Mouse (Mus musculus) limb, embryonic 13.5 days (tissue): ENCODE measurements at regions not wholly inside any gene's neighbourhood (a gene's known extent, or its start where the extent isn't known, plus 50 kb on each side); places are given as distances from the start of the nearest gene placed in this dataset.
A peak's percentile ranks its signal among the peaks of the same experiment; 100 is the strongest.

Source experiments
- ATAC-seq: fragments of 200-750 bp; cut with Nextera tagmentation; 2 replicates; pipeline ENCODE4 v1.8.0; 2017; ENCODE audit warnings: low read depth, moderate number of reproducible peaks, moderate TSS enrichment; ENCODE audit not compliant: low FRiP score
- H3K27ac ChIP-seq: fragments of 300-500 bp; sonication (generic); 2 replicates; pipeline ENCODE4 v1.5.1; 2015; ENCODE audit warnings: inconsistent platforms, mild to moderate bottlenecking, moderate library complexity
- H3K27me3 ChIP-seq: fragments of 300-500 bp; sonication (generic); 2 replicates; pipeline ENCODE4 v1.6.1; 2015; ENCODE audit warnings: mild to moderate bottlenecking, inconsistent platforms
- H3K36me3 ChIP-seq: fragments of 300-500 bp; sonication (generic); 2 replicates; pipeline ENCODE4 v1.6.1; 2015; ENCODE audit warnings: inconsistent platforms, mild to moderate bottlenecking, moderate library complexity
- H3K4me1 ChIP-seq: fragments of 300-500 bp; sonication (generic); 2 replicates; pipeline ENCODE4 v1.6.1; 2015; ENCODE audit warnings: inconsistent platforms
- H3K4me2 ChIP-seq: fragments of 300-500 bp; sonication (generic); replicated peaks from 2 replicates; pipeline ENCODE4 v1.6.1; 2015; ENCODE audit warnings: inconsistent platforms, mild to moderate bottlenecking, moderate library complexity
- H3K4me3 ChIP-seq: fragments of 300-500 bp; sonication (generic); 2 replicates; pipeline ENCODE4 v1.5.1; 2015; ENCODE audit warnings: moderate library complexity, mild to moderate bottlenecking, inconsistent platforms
- H3K9ac ChIP-seq: fragments of 300-500 bp; sonication (generic); 2 replicates; pipeline ENCODE4 v1.6.1; 2015; ENCODE audit warnings: mild to moderate bottlenecking, inconsistent platforms
- H3K9me3 ChIP-seq: fragments of 300-500 bp; sonication (generic); 2 replicates; pipeline ENCODE4 v1.6.1; 2016; ENCODE audit warnings: inconsistent platforms
- WGBS: fragments of 180-500 bp; shearing (Covaris S2); methylation state at CpG from one replicate; pipeline ENCODE4 v1.1.7; 2015; 5-methylcytosine and 5-hydroxymethylcytosine counted together

- H3K9me3 ChIP-seq, result peaks cover 13% of the 10 kb centered on the region
- H3K9ac ChIP-seq, result no peak overlapping the region
- WGBS, result 86% methylated on average over 6 of the region's 6 CpGs
Measured at GRCm38 (mm10) chr1:39047316-39047715, 61.9 kb downstream of the Pdcl3 start.

GRCm38 (mm10) chr1:39057304-39057703, 71.9 kb downstream of the Pdcl3 start:
- Histone ChIP-seq H3K36me3 (no peaks in the 10 kb centered on the region), H3K27ac (no peak overlapping the region), H3K9ac (no peak overlapping the region), H3K27me3 (no peaks in the 10 kb centered on the region), H3K9me3 (no peaks in the 10 kb centered on the region), H3K4me2 (no peak overlapping the region), H3K4me3 (no peak overlapping the region), H3K4me1 (no peaks in the 10 kb centered on the region)
- no peak for ATAC-seq
- 76% methylated on average over 6 of the region's 6 CpGs for WGBS

More at GRCm38 (mm10) chr1:39047316-39047715, 61.9 kb downstream of the Pdcl3 start:
- no peaks in the 10 kb centered on the region for H3K36me3 ChIP-seq
- peaks cover 8% of the 10 kb centered on the region; the same call in 1 of the 2 replicates for H3K4me1 ChIP-seq
- no peak overlapping the region for H3K27ac ChIP-seq
- no peak overlapping the region for H3K4me3 ChIP-seq
- no peak for ATAC-seq
- H3K4me2 ChIP-seq, result no peak overlapping the region
- no peaks in the 10 kb centered on the region for H3K27me3 ChIP-seq

- Histone ChIP-seq H3K9me3 (no peaks in the 10 kb centered on the region), H3K4me3 (no peak overlapping the region), H3K4me1 (no peaks in the 10 kb centered on the region), H3K27ac (no peak overlapping the region), H3K27me3 (no peaks in the 10 kb centered on the region), H3K9ac (no peak overlapping the region), H3K36me3 (no peaks in the 10 kb centered on the region), H3K4me2 (no peak overlapping the region)
- no peak for ATAC-seq
- 91% methylated on average over 6 of the region's 6 CpGs for WGBS
Measured at GRCm38 (mm10) chr1:39062509-39062908, 77.1 kb downstream of the Pdcl3 start.

- H3K36me3 ChIP-seq, result no peaks in the 10 kb centered on the region
- 70% methylated on average over 13 of the region's 13 CpGs for WGBS
- no peaks in the 10 kb centered on the region for H3K27me3 ChIP-seq
- H3K9ac ChIP-seq, result no peak overlapping the region
- no peak overlapping the region for H3K27ac ChIP-seq
- no peaks in the 10 kb centered on the region for H3K4me1 ChIP-seq
- no peaks in the 10 kb centered on the region for H3K9me3 ChIP-seq
- ATAC-seq, result no peak
- H3K4me3 ChIP-seq, result no peak overlapping the region
- H3K4me2 ChIP-seq, result no peak overlapping the region
Measured at GRCm38 (mm10) chr1:39063666-39064385, 78.4 kb downstream of the Pdcl3 start.

GRCm38 (mm10) chr1:39064781-39065180, 79.4 kb downstream of the Pdcl3 start:
- WGBS, result 60% methylated on average over 3 of the region's 3 CpGs

GRCm38 (mm10) chr1:39067901-39068300, 82.5 kb downstream of the Pdcl3 start:
- no peaks in the 10 kb centered on the region for H3K36me3 ChIP-seq
- no peak overlapping the region for H3K9ac ChIP-seq
- ATAC-seq, result no peak
- H3K9me3 ChIP-seq, result no peaks in the 10 kb centered on the region
- WGBS, result 59% methylated on average over 3 of the region's 3 CpGs
- H3K4me3 ChIP-seq, result no peak overlapping the region
- no peak overlapping the region for H3K4me2 ChIP-seq
- H3K27me3 ChIP-seq, result no peaks in the 10 kb centered on the region
- peaks cover 10% of the 10 kb centered on the region for H3K4me1 ChIP-seq
- no peak overlapping the region for H3K27ac ChIP-seq

More at GRCm38 (mm10) chr1:39064781-39065180, 79.4 kb downstream of the Pdcl3 start:
- Histone ChIP-seq H3K4me1 (peaks cover 8% of the 10 kb centered on the region), H3K36me3 (no peaks in the 10 kb centered on the region), H3K9ac (no peak overlapping the region), H3K9me3 (no peaks in the 10 kb centered on the region), H3K4me2 (no peak overlapping the region), H3K4me3 (no peak overlapping the region), H3K27me3 (no peaks in the 10 kb centered on the region), H3K27ac (no peak overlapping the region)
- ATAC-seq, result no peak

GRCm38 (mm10) chr1:39069086-39069655, 83.8 kb downstream of the Pdcl3 start:
- Histone ChIP-seq H3K36me3 (no peaks in the 10 kb centered on the region), H3K9ac (peak overlapping the region; percentile 19; the same call in 1 of the 2 replicates), H3K4me3 (no peak overlapping the region), H3K4me2 (no peak overlapping the region; the same call in 1 of the 2 replicates), H3K4me1 (peaks cover 10% of the 10 kb centered on the region), H3K27ac (no peak overlapping the region), H3K9me3 (no peaks in the 10 kb centered on the region), H3K27me3 (no peaks in the 10 kb centered on the region)
- WGBS, result 46% methylated on average over 11 of the region's 11 CpGs
- no peak for ATAC-seq

- H3K27ac ChIP-seq, result no peak overlapping the region
- H3K9me3 ChIP-seq, result no peaks in the 10 kb centered on the region
- no peak overlapping the region for H3K4me3 ChIP-seq
- H3K9ac ChIP-seq, result peak overlapping the region; percentile 19; the same call in 1 of the 2 replicates
- H3K4me1 ChIP-seq, result peaks cover 10% of the 10 kb centered on the region
- H3K36me3 ChIP-seq, result no peaks in the 10 kb centered on the region
- no peak overlapping the region; the same call in 1 of the 2 replicates for H3K4me2 ChIP-seq
- 21% methylated on average over 7 of the region's 7 CpGs for WGBS
- H3K27me3 ChIP-seq, result no peaks in the 10 kb centered on the region
- peak; percentile 57; the same call in 1 of the 2 replicates for ATAC-seq
Measured at GRCm38 (mm10) chr1:39069676-39070075, 84.3 kb downstream of the Pdcl3 start.

GRCm38 (mm10) chr1:39075966-39076365, 90.6 kb downstream of the Pdcl3 start:
- Histone ChIP-seq H3K27ac (no peak overlapping the region), H3K9ac (no peak overlapping the region), H3K36me3 (no peaks in the 10 kb centered on the region), H3K27me3 (no peaks in the 10 kb centered on the region), H3K4me3 (no peak overlapping the region), H3K4me2 (no peak overlapping the region), H3K9me3 (peaks cover 3% of the 10 kb centered on the region; the same call in 1 of the 2 replicates), H3K4me1 (peaks cover 3% of the 10 kb centered on the region; the same call in 1 of the 2 replicates)
- 81% methylated on average over 5 of the region's 5 CpGs for WGBS
- ATAC-seq, result no peak

- H3K4me2 ChIP-seq, result no peak overlapping the region
- WGBS, result 49% methylated on average over 4 of the region's 4 CpGs
- no peak overlapping the region for H3K27ac ChIP-seq
- peaks cover 3% of the 10 kb centered on the region; the same call in 1 of the 2 replicates for H3K4me1 ChIP-seq
- no peaks in the 10 kb centered on the region for H3K27me3 ChIP-seq
- H3K9me3 ChIP-seq, result peaks cover 3% of the 10 kb centered on the region; the same call in 1 of the 2 replicates
- no peaks in the 10 kb centered on the region for H3K36me3 ChIP-seq
- peak; percentile 44; the same call in 1 of the 2 replicates for ATAC-seq
- H3K9ac ChIP-seq, result no peak overlapping the region
- no peak overlapping the region for H3K4me3 ChIP-seq
Measured at GRCm38 (mm10) chr1:39078584-39079315, 93.3 kb downstream of the Pdcl3 start.

- Histone ChIP-seq H3K9me3 (0 out of 2 replicates have a peak, but pooled peaks cover 3% of the 10 kb centered on the region), H3K4me1 (no peaks in the 10 kb centered on the region), H3K4me3 (no peak overlapping the region), H3K9ac (no peak overlapping the region), H3K4me2 (no peak overlapping the region), H3K27ac (no peak overlapping the region), H3K36me3 (no peaks in the 10 kb centered on the region), H3K27me3 (no peaks in the 10 kb centered on the region)
- no peak for ATAC-seq
- 79% methylated on average over 7 of the region's 7 CpGs for WGBS
Measured at GRCm38 (mm10) chr1:39083911-39084826, 98.8 kb downstream of the Pdcl3 start.
